ENCODE assay signal across 18 mouse cellular contexts in the genomic region with DNA sequence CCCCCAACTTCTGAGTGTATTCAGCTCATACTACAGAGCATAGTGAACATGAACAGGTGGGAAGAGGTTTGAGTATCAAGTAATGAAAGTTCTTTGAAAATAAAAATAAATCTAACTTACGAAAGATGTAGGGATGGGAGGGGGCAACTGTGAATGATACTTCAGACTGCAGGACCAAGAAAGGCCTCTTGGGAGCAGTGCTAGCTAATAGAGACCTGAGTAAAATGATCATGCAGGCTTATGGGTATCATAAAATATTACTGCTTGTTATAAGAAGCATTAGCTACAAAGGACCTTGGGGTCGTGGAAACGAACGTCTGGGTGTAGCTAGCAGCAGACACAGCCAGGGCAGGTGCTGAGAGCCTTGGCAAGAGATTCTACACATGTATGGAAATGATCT. TPM values are rescaled to one million over a fixed set of nuclear protein-coding genes. Genes with fewer than 3 reads are reported as not detected.
A peak's percentile ranks its signal among the peaks of the same experiment; 100 is the strongest.
DNase-seq lines count a peak whose midpoint lies in the region; ATAC-seq and TF ChIP-seq lines count a peak whose summit lies in the region.
"Had no signal": no experiment of that assay in that cellular context is flagged by ENCODE, and none has a peak within 500 bp of the region (broad histone marks: within the 10 kb centered on the region; RNA-seq: fewer than 3 reads in every experiment).

No protein-coding gene starts in this region.

- TF ChIP-seq EP300 in liver, postnatal 0 days (IDR thresholded peaks at IDR 0.05; ENCODE audit: low read depth) = no peak

- ATAC-seq in liver, postnatal 0 days = no peak
- no peak for ATAC-seq in Patski

- H3K9ac ChIP-seq in liver, postnatal 0 days (replicated peaks) = no peak overlapping the region
- H3K9ac ChIP-seq: embryonic facial prominence, embryonic 12.5 days; hindbrain, embryonic 12.5 days had no signal

- no peaks in the 10 kb centered on the region for H3K27me3 ChIP-seq in heart, embryonic 10.5 days (ENCODE audit: insufficient read depth, poor library complexity, severe bottlenecking)
- no peaks in the 10 kb centered on the region for H3K27me3 ChIP-seq in kidney, adult 2 months (replicated peaks; ENCODE audit: control insufficient read depth, insufficient read depth, low read length)
- no peaks in the 10 kb centered on the region for H3K27me3 ChIP-seq in liver, postnatal 0 days (ENCODE audit: insufficient read depth, low read length)
- peaks cover 4% of the 10 kb centered on the region for H3K27me3 ChIP-seq in Patski
- H3K27me3 ChIP-seq: embryonic facial prominence, embryonic 12.5 days; hindbrain, embryonic 12.5 days had no signal

- 75% methylated on average over 4 of the region's 4 CpGs for WGBS in heart, embryonic 10.5 days
- 36% methylated on average over 4 of the region's 4 CpGs for WGBS in kidney, adult 2 months
- 67% methylated on average over 4 of the region's 4 CpGs for WGBS in liver, postnatal 0 days (ENCODE audit: insufficient replicate concordance)

- peak overlapping the region; percentile 62 for H3K27ac ChIP-seq in heart, embryonic 10.5 days
- no peak overlapping the region for H3K27ac ChIP-seq in kidney, adult 2 months (ENCODE audit: insufficient read depth, low read depth, low read length)
- H3K27ac ChIP-seq in liver, postnatal 0 days (ENCODE audit: low read depth) = no peak overlapping the region
- H3K27ac ChIP-seq: embryonic facial prominence, embryonic 12.5 days; hindbrain, embryonic 12.5 days had no signal

- no peak for TF ChIP-seq POLR2A in kidney, adult 2 months (IDR thresholded peaks at IDR 0.05; ENCODE audit: low read depth, low read length)

- intact Hi-C loops in heart, postnatal 36 days (cut with DNase I) = no loop called here

- CTCF ChIA-PET in Patski (lab: Charles Lee) = no interaction called here

- H3K4me1 ChIP-seq in heart, embryonic 10.5 days = peaks cover 6% of the 10 kb centered on the region; the same call in 1 of the 2 replicates
- peaks cover 3% of the 10 kb centered on the region; the same call in 1 of the 2 replicates for H3K4me1 ChIP-seq in kidney, adult 2 months (ENCODE audit: control insufficient read depth, insufficient read depth, low read length)
- H3K4me1 ChIP-seq in liver, postnatal 0 days (ENCODE audit: insufficient read depth) = no peaks in the 10 kb centered on the region
- H3K4me1 ChIP-seq: embryonic facial prominence, embryonic 12.5 days; hindbrain, embryonic 12.5 days had no signal

- no peaks in the 10 kb centered on the region for H3K9me3 ChIP-seq in heart, embryonic 10.5 days
- H3K9me3 ChIP-seq in liver, postnatal 0 days (ENCODE audit: low read length) = no peaks in the 10 kb centered on the region
- H3K9me3 ChIP-seq: embryonic facial prominence, embryonic 12.5 days; hindbrain, embryonic 12.5 days had no signal

- TF ChIP-seq CTCF in kidney, adult 2 months (conservative IDR thresholded peaks at IDR 0.05; ENCODE audit: insufficient read depth, insufficient read length, low read depth, low read length) = peak; percentile 42
- TF ChIP-seq CTCF in liver, postnatal 0 days (IDR thresholded peaks at IDR 0.05; ENCODE audit: low read depth) = peak; percentile 35
- TF ChIP-seq CTCF in Patski (IDR thresholded peaks at IDR 0.05) = peak; percentile 26

- no peak overlapping the region for H3K4me3 ChIP-seq in heart, embryonic 10.5 days
- H3K4me3 ChIP-seq in kidney, adult 2 months (ENCODE audit: insufficient read depth, low read depth, low read length) = no peak overlapping the region
- no peak overlapping the region for H3K4me3 ChIP-seq in liver, postnatal 0 days (ENCODE audit: low read depth, low read length)
- H3K4me3 ChIP-seq: embryonic facial prominence, embryonic 12.5 days; hindbrain, embryonic 12.5 days; myocyte had no signal

- no peaks in the 10 kb centered on the region for H3K36me3 ChIP-seq in heart, embryonic 10.5 days
- H3K36me3 ChIP-seq in kidney, adult 2 months (ENCODE audit: control insufficient read depth, insufficient read depth, low read length) = no peaks in the 10 kb centered on the region
- H3K36me3 ChIP-seq in liver, postnatal 0 days (replicated peaks; ENCODE audit: insufficient read depth, low read length) = no peaks in the 10 kb centered on the region
- H3K36me3 ChIP-seq: embryonic facial prominence, embryonic 12.5 days; hindbrain, embryonic 12.5 days had no signal

- no peak for DNase-seq in heart, embryonic 10.5 days (ENCODE audit: low spot score)
- DNase-seq in heart, postnatal 36 days = no peak
- peak; percentile 16 for DNase-seq in kidney, adult 2 months
- no peak for DNase-seq in kidney, postnatal 14 days
- no peak for DNase-seq in liver, postnatal 0 days
- DNase-seq in liver (no peak), Patski (ENCODE audit: low read depth, low spot score) (no peak)
- no peak for DNase-seq in neural tube, embryonic 10.5 days (ENCODE audit: extremely low spot score, low spot score)
- DNase-seq: adrenal gland, adult 2 months; cerebellum, adult 11-12 months; gastrocnemius, postnatal 14 days had no signal

- POLR2A ChIA-PET in Patski (lab: Charles Lee) = no interaction called here

- H3K4me2 ChIP-seq in liver, postnatal 0 days (ENCODE audit: low read depth, low read length) = no peak overlapping the region
- H3K4me2 ChIP-seq: embryonic facial prominence, embryonic 12.5 days; hindbrain, embryonic 12.5 days had no signal

- in situ Hi-C loops in Patski (cut with MboI; ENCODE audit: low pct_unique_long_range_greater_than_20kb) = no loop called here

RNA-seq across cellular contexts. Expression of gene Ces1e, which starts 11.6 kb away (rescaled TPM):
- polyA plus RNA-seq in heart, embryonic 10.5 days (2016; fragmentation: Nextera tagmentation; extraction: Ambion mirVana) = 0.31 TPM in 1 of 2 replicates, not detected in the other
- total RNA-seq in heart, postnatal 36 days (2021) = under 1 TPM; 0.36 to 0.98 TPM
- 68.2 and 73.0 TPM in 2 replicates for polyA plus RNA-seq in kidney, adult 2 months (2012; rRNA removed)
- 5.4 and 7.4 TPM in 2 replicates for polyA plus RNA-seq in liver, postnatal 0 days (2015; fragmentation: Nextera tagmentation; extraction: Ambion mirVana)
- not detected for polyA plus RNA-seq in Patski (2021)
- total RNA-seq: layer of hippocampus, postnatal 10 days; left cerebral cortex, postnatal 25 days; megakaryocyte-erythroid progenitor cell, adult 5-6 weeks had no signal
- polyA plus RNA-seq: adrenal gland, adult 2 months; brain, embryonic 14.5 days; embryonic facial prominence, embryonic 12.5 days; hindbrain, embryonic 12.5 days; myocyte had no signal

RNA-seq across cellular contexts. Expression of gene Ces1d, which starts 20.2 kb away (rescaled TPM):
- polyA plus RNA-seq in heart, embryonic 10.5 days (2016; fragmentation: Nextera tagmentation; extraction: Ambion mirVana) = 0.70 TPM in 1 of 2 replicates, not detected in the other
- total RNA-seq in heart, postnatal 36 days (2021) = 100 to 1,000 TPM; 231 to 249 TPM
- polyA plus RNA-seq in kidney, adult 2 months (2012; rRNA removed) = 590 and 687 TPM in 2 replicates
- polyA plus RNA-seq in liver, postnatal 0 days (2015; fragmentation: Nextera tagmentation; extraction: Ambion mirVana) = 216 and 217 TPM in 2 replicates
- not detected for polyA plus RNA-seq in Patski (2021)
- total RNA-seq: layer of hippocampus, postnatal 10 days; left cerebral cortex, postnatal 25 days; megakaryocyte-erythroid progenitor cell, adult 5-6 weeks had no signal
- polyA plus RNA-seq: brain, embryonic 14.5 days; myocyte had no signal

Comparison
In these comparisons a context has a peak if more than half of its experiments do, and no peak if none do; other contexts are left out.
1. RNA of gene Ces1d, which starts 20.2 kb away (polyA plus RNA-seq): 590 to 687 TPM in kidney, adult 2 months and 216 to 217 TPM in liver, postnatal 0 days; 0.70 TPM in heart, embryonic 10.5 days and not detected in Patski (single experiment); every median in the first group is over 100 times any median in the second.
2. Peak in every context shown above with its lines, with median percentiles within 50 percentile points of each other: CTCF ChIP-seq.